Mouse (Mus musculus) heart, embryonic 16.5 days (tissue): Measurements from ENCODE around the gene Rpa2. TPM values are rescaled to one million over a fixed set of nuclear protein-coding genes. Genes with fewer than 3 reads are reported as not detected.
A peak's percentile ranks its signal among the peaks of the same experiment; 100 is the strongest.
"Not testable (repeated sequence)": the region's sequence is repeated elsewhere in the genome, so short reads cannot be mapped to it uniquely, and the experiment has no call there.

Experiments used
- ATAC-seq: fragments of 200-750 bp; cut with Nextera tagmentation; replicated peaks from 2 replicates; pipeline ENCODE4 v1.8.0; 2017; ENCODE audit warnings: moderate number of reproducible peaks; ENCODE audit not compliant: insufficient read depth, low FRiP score; ENCODE audit errors: extremely low read depth
- H3K27ac ChIP-seq: fragments of 300-500 bp; sonication (generic); 2 replicates; pipeline ENCODE4 v1.5.1; 2014; ENCODE audit warnings: mild to moderate bottlenecking, low read length, control low read depth, moderate library complexity
- H3K27me3 ChIP-seq: fragments of 300-500 bp; sonication (generic); 2 replicates; pipeline ENCODE4 v1.6.1; 2014; ENCODE audit warnings: low read length, mixed read lengths; ENCODE audit not compliant: control insufficient read depth, insufficient read depth
- H3K36me3 ChIP-seq: fragments of 300-500 bp; sonication (generic); 2 replicates; pipeline ENCODE4 v1.6.1; 2014; ENCODE audit not compliant: control insufficient read depth, insufficient read depth
- H3K4me1 ChIP-seq: fragments of 300-500 bp; sonication (generic); 2 replicates; pipeline ENCODE4 v1.6.1; 2014; ENCODE audit warnings: low read length, mixed read lengths; ENCODE audit not compliant: control insufficient read depth, insufficient read depth
- H3K4me2 ChIP-seq: fragments of 300-500 bp; sonication (generic); 2 replicates; pipeline ENCODE4 v1.6.1; 2014; ENCODE audit warnings: low read depth, mild to moderate bottlenecking, control low read depth, low read length
- H3K4me3 ChIP-seq: fragments of 300-500 bp; sonication (generic); 2 replicates; pipeline ENCODE4 v1.5.1; 2014; ENCODE audit warnings: mild to moderate bottlenecking, control low read depth, low read length
- H3K9ac ChIP-seq: fragments of 300-500 bp; sonication (generic); 2 replicates; pipeline ENCODE4 v1.6.1; 2014; ENCODE audit warnings: low read length, control low read depth
- H3K9me3 ChIP-seq: fragments of 300-500 bp; sonication (generic); replicated peaks from 2 replicates; pipeline ENCODE4 v1.6.1; 2016; ENCODE audit warnings: low read length; ENCODE audit not compliant: control insufficient read depth
- WGBS: fragments of 180-500 bp; shearing (Covaris S2); extraction: QIAGEN DNeasy Blood & Tissue Kit; methylation state at CpG from one replicate; pipeline ENCODE4 v1.1.7; 2014; 5-methylcytosine and 5-hydroxymethylcytosine counted together
- polyA plus RNA-seq: library from polyadenylated mRNA; unstranded; fragments of >200 nt; fragmentation: Nextera tagmentation; extraction: Ambion mirVana; gene quantifications from 2 replicates; pipeline ENCODE4 v1.2.1, GENCODE M21; 2015

The Rpa2 gene
- polyA plus RNA-seq, 1 experiment from 2014 or later, result 72.8 TPM

DNA sequence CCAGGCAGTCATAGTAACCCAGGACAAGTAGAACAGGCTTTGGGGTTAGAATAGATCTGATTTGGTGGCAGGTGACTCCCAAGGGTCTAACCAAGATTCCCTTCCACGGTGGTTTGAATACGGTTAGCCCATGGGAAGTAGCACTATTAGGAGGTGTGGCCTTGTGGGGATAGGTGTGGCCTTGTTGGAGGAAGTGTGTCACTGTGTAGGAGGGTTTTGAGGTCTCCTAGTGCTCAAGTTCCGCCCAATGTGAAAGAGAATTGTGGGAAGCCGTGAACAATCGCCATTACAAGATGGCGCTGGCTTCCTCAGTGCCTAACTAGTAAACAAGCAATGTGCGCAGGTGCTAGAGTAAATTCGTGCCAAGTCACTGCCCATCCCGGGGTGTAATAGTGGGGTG is 31.0 kb upstream of the Rpa2 start:
- H3K9ac ChIP-seq, H3K9me3 ChIP-seq, H3K36me3 ChIP-seq, H3K4me2 ChIP-seq, H3K4me3 ChIP-seq, ATAC-seq, H3K27me3 ChIP-seq, H3K27ac ChIP-seq, H3K4me1 ChIP-seq: not testable (repeated sequence)
- 85% methylated on average over 9 of the region's 9 CpGs for WGBS

DNA sequence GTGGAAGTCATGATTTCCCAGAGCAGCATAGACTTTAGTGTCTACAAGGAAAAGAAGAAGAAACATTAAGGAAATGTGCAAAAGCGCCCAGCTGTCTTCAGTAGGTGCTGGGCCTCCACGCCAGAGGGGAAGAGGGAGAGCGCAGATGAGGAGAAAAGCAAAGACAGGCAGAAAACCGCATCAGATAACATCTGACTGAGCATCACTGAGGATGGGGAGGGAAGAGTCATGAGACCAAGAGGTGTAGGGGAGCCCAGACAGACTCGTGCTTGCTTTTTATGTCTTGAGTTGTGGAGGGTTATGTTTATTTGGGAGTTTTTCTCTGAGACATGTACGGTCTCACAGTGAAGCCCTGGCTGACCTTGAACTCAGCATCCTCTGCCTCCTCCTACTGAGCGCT is 26.6 kb upstream of the Rpa2 start:
- no peak for ATAC-seq
- Histone ChIP-seq H3K36me3 (no peaks in the 10 kb centered on the region), H3K9me3 (no peaks in the 10 kb centered on the region), H3K27ac (no peak overlapping the region), H3K4me2 (no peak overlapping the region), H3K27me3 (no peaks in the 10 kb centered on the region), H3K4me1 (peaks cover 11% of the 10 kb centered on the region), H3K4me3 (no peak overlapping the region), H3K9ac (no peak overlapping the region)
- 79% methylated on average over 7 of the region's 7 CpGs for WGBS

DNA sequence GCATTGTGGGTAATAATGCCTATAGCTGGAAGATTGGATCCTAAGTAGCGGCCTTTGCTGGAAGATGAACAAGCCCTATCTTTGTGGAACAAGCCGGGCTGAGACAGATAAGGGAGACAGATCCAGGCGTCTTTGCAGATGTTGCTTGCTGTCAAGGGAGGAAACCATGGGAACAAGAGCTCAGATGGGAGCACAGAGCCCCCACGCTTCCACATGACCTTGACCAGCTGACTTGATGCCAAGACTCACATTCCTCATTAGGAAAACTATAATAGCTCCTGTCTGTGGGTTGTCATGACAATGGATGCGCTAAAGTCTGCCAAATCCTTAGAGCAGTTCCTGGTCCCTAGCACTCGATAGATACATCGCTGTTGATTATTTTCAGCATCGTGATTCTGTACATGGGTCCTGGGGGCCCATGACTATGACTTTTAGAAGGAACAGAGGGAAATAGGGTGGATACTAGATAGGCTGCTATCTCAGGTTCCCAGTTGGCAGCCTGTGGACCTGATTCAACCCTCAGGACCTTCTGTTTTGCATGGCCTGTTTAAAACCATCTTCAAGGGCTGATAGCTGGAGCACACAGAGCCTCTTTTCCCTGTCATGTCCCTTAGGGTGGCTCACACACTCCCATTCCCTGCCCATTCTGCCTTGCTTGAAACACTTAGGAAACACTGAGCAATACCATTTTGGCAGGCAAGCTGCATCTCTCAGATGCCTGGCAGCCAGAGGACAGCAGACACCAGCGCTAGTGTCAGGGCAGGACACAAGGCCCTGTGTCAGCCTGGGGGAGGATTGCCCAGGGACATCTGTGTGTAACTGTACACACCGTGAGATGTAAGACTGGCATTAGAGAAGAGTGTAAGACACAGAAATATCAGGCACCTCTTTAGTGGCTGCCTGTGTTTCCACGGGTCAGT is 23.9 kb upstream of the Rpa2 start:
- WGBS, result 48% methylated on average over 11 of the region's 11 CpGs

DNA sequence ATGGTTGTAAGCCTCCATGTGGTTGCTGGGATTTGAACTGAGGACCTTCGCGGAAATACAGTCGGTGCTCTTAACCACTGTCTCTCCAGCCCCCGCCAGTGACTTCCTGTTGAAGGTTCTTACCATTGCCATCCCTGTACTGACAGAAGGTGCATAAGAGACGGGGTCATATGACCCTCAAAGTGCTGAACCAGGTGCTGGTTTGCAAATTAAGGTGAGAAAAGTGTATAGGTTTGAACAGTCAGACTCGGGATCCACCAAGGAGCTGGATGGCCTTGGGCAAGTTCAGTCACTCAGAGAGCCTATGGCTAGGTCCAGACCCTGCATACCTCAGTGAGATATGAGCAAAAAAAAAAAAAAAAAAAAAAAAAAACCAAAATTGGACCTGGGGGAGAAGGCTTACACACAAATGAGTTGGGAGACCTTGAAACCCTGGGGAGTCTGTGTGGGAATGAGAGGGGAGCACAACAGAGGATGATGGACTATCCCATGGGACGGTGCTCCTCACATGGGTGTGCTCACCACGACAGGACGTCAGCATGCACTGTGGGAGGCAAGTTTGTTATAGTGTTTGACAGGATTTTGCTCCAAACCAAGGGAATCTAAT is 21.1 kb upstream of the Rpa2 start:
- H3K27me3 ChIP-seq, result no peaks in the 10 kb centered on the region
- H3K9ac ChIP-seq, result no peak overlapping the region
- ATAC-seq, result no peak; the same call in 1 of the 2 replicates
- H3K36me3 ChIP-seq, result no peaks in the 10 kb centered on the region
- no peaks in the 10 kb centered on the region for H3K9me3 ChIP-seq
- peaks cover 11% of the 10 kb centered on the region for H3K4me1 ChIP-seq
- H3K4me3 ChIP-seq, result no peak overlapping the region
- WGBS, result 85% methylated on average over 9 of the region's 9 CpGs
- peak overlapping the region; percentile 76 for H3K27ac ChIP-seq
- H3K4me2 ChIP-seq, result peak overlapping the region; percentile 40; the same call in 1 of the 2 replicates

More for the DNA sequence above, 23.9 kb upstream of the Rpa2 start:
- Histone ChIP-seq H3K27ac (no peak overlapping the region), H3K27me3 (no peaks in the 10 kb centered on the region), H3K9me3 (no peaks in the 10 kb centered on the region), H3K4me1 (peaks cover 11% of the 10 kb centered on the region), H3K4me3 (no peak overlapping the region), H3K9ac (no peak overlapping the region), H3K36me3 (no peaks in the 10 kb centered on the region), H3K4me2 (no peak overlapping the region)
- peak; percentile 25; the same call in 1 of the 2 replicates for ATAC-seq

DNA sequence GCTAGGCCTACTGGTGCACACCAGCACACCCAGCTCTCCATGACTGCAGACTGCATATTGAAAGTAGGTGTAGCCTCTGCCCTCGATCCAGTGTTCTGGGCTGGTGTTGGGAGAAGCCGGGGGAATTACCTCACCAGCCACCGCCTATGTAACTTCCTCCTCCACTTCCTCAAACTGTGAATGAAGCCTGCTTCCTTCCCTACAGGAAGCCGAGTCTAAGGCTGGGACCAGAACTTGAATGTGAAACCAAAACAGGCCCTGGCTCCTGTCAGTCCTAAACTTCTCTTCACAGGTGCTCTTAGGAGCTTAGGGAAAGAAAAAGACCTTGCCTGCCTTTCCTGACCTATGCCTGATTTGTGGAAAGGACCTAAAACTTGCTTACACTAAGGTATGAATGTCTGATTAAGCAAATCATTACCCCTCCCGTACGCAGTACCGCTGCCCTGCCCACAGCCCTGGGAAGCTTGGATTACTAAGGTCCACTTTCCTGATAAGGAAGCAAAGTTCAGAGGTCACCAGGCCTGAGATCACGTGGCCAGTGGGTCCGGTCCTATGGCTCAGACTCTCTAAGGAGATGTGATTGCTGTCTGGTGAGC is 20.4 kb upstream of the Rpa2 start:
- no peak overlapping the region for H3K9ac ChIP-seq
- peak; percentile 56 for ATAC-seq
- no peaks in the 10 kb centered on the region for H3K27me3 ChIP-seq
- H3K4me3 ChIP-seq, result peak overlapping the region; percentile 15; the same call in 1 of the 2 replicates
- H3K4me2 ChIP-seq, result peak overlapping the region; percentile 40
- H3K9me3 ChIP-seq, result no peaks in the 10 kb centered on the region
- H3K27ac ChIP-seq, result peak overlapping the region; percentile 76
- WGBS, result 53% methylated on average over 9 of the region's 9 CpGs
- peaks cover 11% of the 10 kb centered on the region for H3K4me1 ChIP-seq
- H3K36me3 ChIP-seq, result no peaks in the 10 kb centered on the region

DNA sequence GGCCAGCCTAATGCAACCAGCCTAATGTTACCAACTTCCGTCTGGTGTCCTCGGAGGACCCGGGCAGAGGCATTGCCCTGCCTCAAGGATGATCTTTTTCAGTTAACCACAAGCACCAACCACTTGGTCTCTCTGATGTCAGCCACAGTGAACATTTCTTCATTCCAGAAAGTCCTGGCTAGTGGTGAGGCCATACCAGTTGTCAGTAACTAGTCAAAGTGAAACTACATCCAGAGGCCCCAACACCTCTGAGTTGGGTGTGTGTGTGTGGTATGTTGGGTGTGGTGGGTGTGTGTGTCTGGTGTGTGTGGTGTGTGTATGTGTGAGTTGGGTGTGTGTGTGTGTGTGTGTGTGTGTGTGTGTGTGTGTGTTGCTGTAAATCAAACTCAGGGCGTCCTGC is 19.4 kb upstream of the Rpa2 start:
- H3K36me3 ChIP-seq, result no peaks in the 10 kb centered on the region
- peaks cover 10% of the 10 kb centered on the region for H3K4me1 ChIP-seq
- no peak overlapping the region for H3K9ac ChIP-seq
- H3K9me3 ChIP-seq, result no peaks in the 10 kb centered on the region
- no peak overlapping the region for H3K4me2 ChIP-seq
- no peak overlapping the region for H3K4me3 ChIP-seq
- no peak overlapping the region for H3K27ac ChIP-seq
- no peak for ATAC-seq
- H3K27me3 ChIP-seq, result no peaks in the 10 kb centered on the region
- 88% methylated on average over 4 of the region's 4 CpGs for WGBS

DNA sequence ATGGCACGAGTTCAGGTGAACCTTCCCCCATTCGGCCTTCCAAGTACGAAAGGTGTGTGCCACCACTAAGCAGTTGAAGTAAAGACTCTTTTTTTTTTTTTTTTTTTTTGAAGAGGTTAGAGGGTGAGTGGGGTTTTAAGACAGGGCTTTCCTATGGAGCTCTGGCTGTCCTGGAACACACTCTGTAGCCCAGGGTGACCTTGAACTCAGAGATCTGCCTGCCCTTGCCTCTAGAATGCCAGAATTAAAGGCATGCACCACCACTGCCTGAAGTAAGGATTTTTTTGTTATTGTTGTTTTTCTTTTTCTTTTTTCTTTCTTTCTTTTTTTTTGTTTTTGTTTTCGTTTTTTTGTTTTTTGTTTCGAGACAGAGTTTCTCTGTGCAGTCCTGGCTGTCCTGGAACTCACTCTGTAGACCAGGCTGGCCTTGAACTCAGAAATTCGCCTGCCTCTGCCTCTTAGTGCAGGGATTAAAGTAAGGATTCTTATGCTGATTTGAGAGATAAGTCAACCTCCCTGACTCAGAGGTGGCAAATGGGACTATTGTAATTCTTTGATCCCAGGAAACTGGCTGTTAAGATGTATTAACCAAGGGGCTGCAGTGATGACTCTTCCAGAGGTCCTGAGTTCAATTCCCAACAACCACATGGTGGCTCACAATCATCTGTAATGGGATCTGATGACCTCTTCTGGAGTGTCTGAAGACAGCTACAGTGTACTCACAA is 18.7 kb upstream of the Rpa2 start:
- H3K4me3 ChIP-seq, result no peak overlapping the region
- no peaks in the 10 kb centered on the region for H3K9me3 ChIP-seq
- H3K4me2 ChIP-seq, result no peak overlapping the region
- no peaks in the 10 kb centered on the region for H3K27me3 ChIP-seq
- no peak for ATAC-seq
- H3K4me1 ChIP-seq, result peaks cover 4% of the 10 kb centered on the region; the same call in 1 of the 2 replicates
- no peak overlapping the region for H3K27ac ChIP-seq
- WGBS, result 76% methylated on average over 6 of the region's 6 CpGs
- H3K9ac ChIP-seq, result no peak overlapping the region
- no peaks in the 10 kb centered on the region for H3K36me3 ChIP-seq

DNA sequence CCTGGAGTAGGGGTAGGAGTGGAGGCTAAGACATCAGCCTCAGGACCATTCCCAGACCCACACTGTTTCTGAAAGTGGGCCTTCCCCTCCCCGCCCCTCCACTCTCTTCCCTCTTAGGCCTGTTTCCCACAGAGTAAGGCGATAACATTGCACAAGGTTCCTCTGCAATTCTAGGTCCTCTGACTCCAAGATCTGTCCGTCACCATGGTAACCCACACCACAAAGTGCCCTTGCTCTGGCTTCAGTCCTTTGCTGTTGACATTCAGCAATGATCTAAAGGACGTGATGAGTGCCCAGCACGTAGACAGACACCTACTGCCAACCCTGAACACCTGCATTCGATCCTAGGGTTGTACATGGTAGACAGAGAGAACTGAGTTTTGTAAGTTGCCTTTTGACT is 15.1 kb upstream of the Rpa2 start:
- 52% methylated on average over 6 of the region's 6 CpGs for WGBS
- H3K27ac ChIP-seq, result no peak overlapping the region
- no peaks in the 10 kb centered on the region for H3K9me3 ChIP-seq
- H3K4me1 ChIP-seq, result peaks cover 7% of the 10 kb centered on the region
- no peak overlapping the region for H3K4me2 ChIP-seq
- H3K36me3 ChIP-seq, result no peaks in the 10 kb centered on the region
- H3K4me3 ChIP-seq, result no peak overlapping the region
- no peak overlapping the region for H3K9ac ChIP-seq
- no peak for ATAC-seq
- H3K27me3 ChIP-seq, result no peaks in the 10 kb centered on the region; the same call in 1 of the 2 replicates
